Mouse (Mus musculus): ENCODE data around the gene Klk1b9.
"Not testable (repeated sequence)": the region's sequence is repeated elsewhere in the genome, so short reads cannot be mapped to it uniquely, and the experiment has no call there.

DNA sequence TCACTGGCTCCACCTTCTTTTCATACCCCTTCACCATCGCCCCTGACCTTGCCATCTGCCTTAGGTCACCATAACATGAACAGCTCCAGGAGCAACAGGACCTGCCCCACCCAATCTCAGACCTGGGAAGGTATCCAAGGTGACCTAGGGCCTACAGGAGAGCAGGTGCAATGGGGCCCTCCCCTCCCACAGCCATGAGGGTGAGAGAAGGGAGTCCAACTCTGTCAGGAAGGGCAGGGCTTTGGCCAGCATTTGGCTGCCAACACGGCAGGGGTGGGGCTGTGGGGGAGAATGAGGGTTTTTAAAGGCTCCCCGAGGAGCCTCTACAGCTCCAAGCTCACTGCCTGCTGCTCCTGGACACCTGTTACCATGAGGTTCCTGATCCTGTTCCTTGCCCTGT, 33.6 kb upstream of the Klk1b9 start:
- TF ChIP-seq MYOD1 (IDR thresholded peaks at IDR 0.05; ENCODE audit: control insufficient read depth in 1 of 3, insufficient read length in 2 of 3, low read depth in 2 of 3); SRF (IDR thresholded peaks at IDR 0.05; ENCODE audit: control insufficient read depth, insufficient read length, low read depth): not testable (repeated sequence)
